12 mouse cellular contexts compared by ENCODE assay signal in genomic region chr13:30748321-30748720, GRCm38 (mm10). TPM values are rescaled to one million over a fixed set of nuclear protein-coding genes. Genes with fewer than 3 reads are reported as not detected.
DNase-seq lines count a peak whose midpoint lies in the region; ATAC-seq lines count a peak whose summit lies in the region.
"Had no signal": no experiment of that assay in that cellular context is flagged by ENCODE, and none has a peak within 500 bp of the region (broad histone marks: within the 10 kb centered on the region; RNA-seq: fewer than 3 reads in every experiment).

No protein-coding gene starts in this region.

- H3K27ac ChIP-seq in forebrain, embryonic 10.5 days = no peak overlapping the region
- H3K27ac ChIP-seq in forebrain, embryonic 14.5 days (ENCODE audit: low read depth, low read length) = no peak overlapping the region
- no peak overlapping the region for H3K27ac ChIP-seq in hindbrain, embryonic 14.5 days
- no peak overlapping the region for H3K27ac ChIP-seq in hindbrain, embryonic 12.5 days
- H3K27ac ChIP-seq in neural tube, embryonic 13.5 days (replicated peaks) = no peak overlapping the region
- H3K27ac ChIP-seq: liver, embryonic 14.5 days; midbrain, embryonic 15.5 days had no signal

- no peak overlapping the region for H3K4me2 ChIP-seq in forebrain, embryonic 14.5 days (ENCODE audit: low read length)
- H3K4me2 ChIP-seq in hindbrain, embryonic 14.5 days (replicated peaks) = 0 out of 2 replicates have a peak overlapping the region, but pooled peaks have one; percentile 60
- H3K4me2 ChIP-seq in hindbrain, embryonic 12.5 days (replicated peaks) = no peak overlapping the region
- H3K4me2 ChIP-seq in neural tube, embryonic 13.5 days = peak overlapping the region; percentile 62; the same call in 1 of the 2 replicates

- H3K9me3 ChIP-seq in forebrain, embryonic 10.5 days = no peaks in the 10 kb centered on the region
- no peaks in the 10 kb centered on the region for H3K9me3 ChIP-seq in forebrain, embryonic 14.5 days (replicated peaks; ENCODE audit: control insufficient read depth, low read length)
- H3K9me3 ChIP-seq in hindbrain, embryonic 14.5 days (ENCODE audit: control insufficient read depth, low read length) = no peaks in the 10 kb centered on the region
- no peaks in the 10 kb centered on the region for H3K9me3 ChIP-seq in hindbrain, embryonic 12.5 days (replicated peaks)
- H3K9me3 ChIP-seq in neural tube, embryonic 13.5 days = no peaks in the 10 kb centered on the region
- H3K9me3 ChIP-seq: midbrain, embryonic 15.5 days had no signal

- H3K4me1 ChIP-seq in forebrain, embryonic 10.5 days = peaks cover 29% of the 10 kb centered on the region
- peaks cover 13% of the 10 kb centered on the region for H3K4me1 ChIP-seq in forebrain, embryonic 14.5 days (ENCODE audit: control insufficient read depth, insufficient read depth, low read length)
- H3K4me1 ChIP-seq in hindbrain, embryonic 14.5 days (replicated peaks; ENCODE audit: control insufficient read depth, insufficient read depth, low read length) = peaks cover 20% of the 10 kb centered on the region
- peaks cover 23% of the 10 kb centered on the region for H3K4me1 ChIP-seq in hindbrain, embryonic 12.5 days
- peaks cover 28% of the 10 kb centered on the region for H3K4me1 ChIP-seq in neural tube, embryonic 13.5 days (replicated peaks)

- no peak for DNase-seq in forebrain, embryonic 10.5 days (ENCODE audit: extremely low spot score, low spot score)
- no peak for DNase-seq in forebrain, embryonic 14.5 days (ENCODE audit: low spot score)
- DNase-seq in hindbrain, embryonic 14.5 days (ENCODE audit: low spot score) = no peak
- DNase-seq in neural tube, embryonic 10.5 days (ENCODE audit: extremely low spot score, low spot score) = no peak
- DNase-seq in naive thymus-derived CD4-positive, alpha-beta T cell, adult 2 months (ENCODE audit: low read depth) = peak; percentile 79

- peak overlapping the region; percentile 57 for H3K4me3 ChIP-seq in forebrain, embryonic 10.5 days
- H3K4me3 ChIP-seq in forebrain, embryonic 14.5 days (ENCODE audit: low read depth, low read length) = no peak overlapping the region; the same call in 1 of the 2 replicates
- no peak overlapping the region for H3K4me3 ChIP-seq in hindbrain, embryonic 14.5 days (replicated peaks; ENCODE audit: low read length)
- H3K4me3 ChIP-seq in hindbrain, embryonic 12.5 days = no peak overlapping the region
- H3K4me3 ChIP-seq in neural tube, embryonic 13.5 days = no peak overlapping the region

- no peaks in the 10 kb centered on the region for H3K36me3 ChIP-seq in forebrain, embryonic 10.5 days (replicated peaks)
- no peaks in the 10 kb centered on the region for H3K36me3 ChIP-seq in forebrain, embryonic 14.5 days (ENCODE audit: control insufficient read depth, insufficient read depth, low read length)
- H3K36me3 ChIP-seq in hindbrain, embryonic 14.5 days (replicated peaks; ENCODE audit: control insufficient read depth, insufficient read depth) = no peaks in the 10 kb centered on the region
- H3K36me3 ChIP-seq in hindbrain, embryonic 12.5 days = no peaks in the 10 kb centered on the region
- no peaks in the 10 kb centered on the region for H3K36me3 ChIP-seq in neural tube, embryonic 13.5 days
- H3K36me3 ChIP-seq: midbrain, embryonic 15.5 days had no signal

- H3K9ac ChIP-seq in forebrain, embryonic 14.5 days (ENCODE audit: low read length) = no peak overlapping the region
- no peak overlapping the region for H3K9ac ChIP-seq in hindbrain, embryonic 14.5 days
- H3K9ac ChIP-seq in hindbrain, embryonic 12.5 days = no peak overlapping the region
- no peak overlapping the region for H3K9ac ChIP-seq in neural tube, embryonic 13.5 days
- H3K9ac ChIP-seq: liver, embryonic 14.5 days; midbrain, embryonic 15.5 days had no signal

- ATAC-seq in forebrain, embryonic 14.5 days = no peak
- ATAC-seq in hindbrain, embryonic 14.5 days (ENCODE audit: low FRiP score) = no peak
- ATAC-seq in hindbrain, embryonic 12.5 days (ENCODE audit: low FRiP score) = no peak
- no peak for ATAC-seq in neural tube, embryonic 13.5 days (ENCODE audit: low read depth)
- no peak for ATAC-seq in megakaryocyte, adult 5-6 weeks (ENCODE audit: poor library complexity, severe bottlenecking)

- peaks cover 70% of the 10 kb centered on the region for H3K27me3 ChIP-seq in forebrain, embryonic 10.5 days (ENCODE audit: poor library complexity, severe bottlenecking)
- peaks cover 43% of the 10 kb centered on the region for H3K27me3 ChIP-seq in forebrain, embryonic 14.5 days (replicated peaks; ENCODE audit: control insufficient read depth, insufficient read depth, low read length)
- H3K27me3 ChIP-seq in hindbrain, embryonic 14.5 days (ENCODE audit: control insufficient read depth, insufficient read depth, low read length) = peaks cover 65% of the 10 kb centered on the region
- peaks cover 65% of the 10 kb centered on the region for H3K27me3 ChIP-seq in hindbrain, embryonic 12.5 days
- peaks cover 72% of the 10 kb centered on the region for H3K27me3 ChIP-seq in neural tube, embryonic 13.5 days

- WGBS in forebrain, embryonic 10.5 days = 59% methylated on average over 11 of the region's 11 CpGs
- 58% methylated on average over 11 of the region's 11 CpGs for WGBS in forebrain, embryonic 14.5 days
- WGBS in hindbrain, embryonic 14.5 days = 58% methylated on average over 11 of the region's 11 CpGs
- WGBS in hindbrain, embryonic 12.5 days = 58% methylated on average over 11 of the region's 11 CpGs
- 58% methylated on average over 11 of the region's 11 CpGs for whole genome bisulfite sequencing in neural tube, embryonic 13.5 days

RNA-seq across cellular contexts. Expression of gene Irf4, which starts 0.7 kb away (rescaled TPM):
- 0.04 TPM in 1 of 2 replicates, not detected in the other for polyA plus RNA-seq in forebrain, embryonic 10.5 days (2016; fragmentation: Nextera tagmentation; extraction: Ambion mirVana)
- 0.04 and 0.10 TPM in 2 replicates for polyA plus RNA-seq in forebrain, embryonic 14.5 days (2014; fragmentation: Nextera tagmentation; extraction: Ambion mirVana)
- polyA plus RNA-seq in hindbrain, embryonic 14.5 days (2014; fragmentation: Nextera tagmentation; extraction: Ambion mirVana) = 0.08 and 0.25 TPM in 2 replicates
- 0.10 TPM in 1 of 2 replicates, not detected in the other for polyA plus RNA-seq in hindbrain, embryonic 12.5 days (2016; fragmentation: Nextera tagmentation; extraction: Ambion mirVana)
- polyA plus RNA-seq in neural tube, embryonic 13.5 days (2015; fragmentation: Nextera tagmentation; extraction: Ambion mirVana) = 0.06 and 0.13 TPM in 2 replicates
- total RNA-seq in megakaryocyte, adult 5-6 weeks (2015) = 13.0 and 14.1 TPM in 2 replicates
- total RNA-seq in megakaryocyte, adult 5-6 weeks (2017) = 12.4 and 13.4 TPM in 2 replicates
- polyA plus RNA-seq: limb, embryonic 11.5 days; neural tube, embryonic 14.5 days had no signal

Comparison
In these comparisons a context has a peak if more than half of its experiments do, and no peak if none do; other contexts are left out.
1. H3K4me2 ChIP-seq: peak in hindbrain, embryonic 14.5 days (single experiment) and neural tube, embryonic 13.5 days (single experiment); none in forebrain, embryonic 14.5 days (single experiment) and hindbrain, embryonic 12.5 days (single experiment).